Mouse (Mus musculus) liver, adult 2 months (tissue): ENCODE results near the gene C1qa.

Experiments used
- CTCF ChIP-seq: fragments of 200-500 bp; IDR thresholded peaks from 2 replicates; pipeline ENCODE4 v1.5.1; 2011; ENCODE audit warnings: low read depth, low read length, control low read depth
- POLR2A ChIP-seq: fragments of 200-500 bp; IDR thresholded peaks from 2 replicates; pipeline ENCODE4 v1.6.1; 2011; ENCODE audit warnings: low read length, control low read depth; ENCODE audit not compliant: insufficient read depth; ENCODE audit errors: extremely low read depth

DNA sequence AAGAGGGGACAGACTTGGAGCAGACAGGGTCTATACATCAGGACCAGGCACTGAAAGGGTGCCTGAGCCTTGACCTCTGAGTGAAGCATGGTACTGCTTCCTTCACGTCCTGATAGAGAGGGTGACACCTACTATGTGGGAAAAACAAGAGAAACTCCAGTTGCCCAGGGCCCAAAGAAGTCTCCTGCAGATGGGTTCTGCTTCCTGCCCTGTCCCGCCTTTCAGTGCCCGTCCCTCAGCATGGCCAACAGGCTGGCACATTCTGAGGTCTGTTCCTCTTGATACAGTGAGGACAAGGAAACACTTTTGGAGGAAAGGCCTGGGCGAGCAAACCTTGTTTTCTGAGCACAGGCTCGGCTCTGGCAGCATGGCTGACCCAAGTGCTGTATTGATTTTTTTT is 10.9 kb downstream of the C1qa start:
- TF ChIP-seq POLR2A (no peak), CTCF (no peak)
